Mouse (Mus musculus) left cerebral cortex, postnatal 36 days (tissue): ENCODE data around the gene St3gal6. TPM values are rescaled to one million over a fixed set of nuclear protein-coding genes. Genes with fewer than 3 reads are reported as not detected.
"Not testable (repeated sequence)": the region's sequence is repeated elsewhere in the genome, so short reads cannot be mapped to it uniquely, and the experiment has no call there.

Experiments
- DNase-seq, 2 experiments: peaks; one replicate each; pipeline ENCODE4 v3.0.0; 2021 to 2022; ENCODE audit warnings: low spot score in 2 of 2, mixed read lengths in 1 of 2
- intact Hi-C: fragments of 180-260 bp; cut with DNase I; formaldehyde crosslinking; loops from one replicate; pipeline ENCODE4 v1.15.1; 2025
- total RNA-seq, 2 experiments: library from RNA; stranded (reverse); gene quantifications; 2 replicates each; pipeline ENCODE4 v1.2.3; 2021

St3gal6 gene
- total RNA-seq, 2 experiments from 2014 or later = 20.2 to 22.9 TPM

GRCm38 (mm10) chr16:58481906-58482270 lies 42.2 kb downstream of the St3gal6 start:
- intact Hi-C loops = no loop called here
- no peak for DNase-seq

DNA sequence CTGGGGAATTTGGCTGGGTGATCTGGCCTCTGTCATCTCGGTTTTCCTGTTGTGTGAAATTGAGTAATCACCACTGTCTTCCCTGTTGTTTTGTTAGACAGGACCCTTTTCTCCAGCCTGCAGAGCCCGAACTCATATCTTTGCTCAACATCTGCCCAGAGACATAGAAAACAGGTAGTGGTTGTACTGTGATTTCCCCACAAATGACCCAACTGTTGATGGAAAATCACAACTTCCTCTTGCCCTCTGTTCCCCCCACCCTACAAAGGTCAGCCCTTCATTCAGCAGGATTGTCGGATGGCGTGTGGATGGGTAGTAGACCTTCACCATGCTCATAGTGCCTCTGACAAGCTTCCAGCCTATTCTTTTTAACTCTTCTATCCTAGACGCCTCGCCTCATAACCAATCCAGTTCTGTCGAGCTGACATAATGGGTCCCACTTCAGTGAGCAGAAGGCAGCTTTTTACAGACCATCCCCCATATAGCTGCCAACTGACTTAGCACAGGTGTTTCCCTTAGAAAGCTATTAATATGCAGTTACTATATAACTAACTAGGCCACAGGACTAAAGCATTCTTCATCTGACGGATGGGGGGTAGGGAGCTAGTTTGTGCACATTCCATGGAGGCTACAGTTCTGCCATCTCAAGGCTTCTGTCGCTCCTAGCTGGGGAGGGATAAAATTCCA lies 42.7 kb downstream of the St3gal6 start:
- DNase-seq = no peak
- intact Hi-C loops = no loop called here

- intact Hi-C loops = no loop called here
Observed at GRCm38 (mm10) chr16:58479898-58480448, 44.1 kb downstream of the St3gal6 start.

DNA sequence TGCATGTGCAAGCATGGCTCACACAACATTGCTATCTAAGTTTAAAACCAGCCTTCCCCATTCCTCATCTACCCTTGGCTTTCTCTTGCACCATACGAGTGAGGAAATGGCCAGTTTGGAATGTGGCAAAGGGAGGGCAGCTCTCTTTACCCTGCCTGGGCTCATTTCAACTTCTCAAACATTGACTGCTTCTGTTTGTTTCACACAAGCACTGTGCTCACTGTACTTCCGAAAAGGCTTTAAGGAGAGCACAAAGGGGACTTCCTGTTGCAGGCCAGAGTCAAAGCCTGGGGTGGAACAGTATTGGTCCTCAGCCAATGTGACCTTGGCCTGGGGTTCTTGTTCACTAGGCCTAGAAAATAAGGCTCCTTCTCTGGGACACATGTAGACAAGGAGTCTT lies 47.7 kb downstream of the St3gal6 start:
- intact Hi-C loops = no loop called here
- no peak for DNase-seq

More at GRCm38 (mm10) chr16:58479898-58480448, 44.1 kb downstream of the St3gal6 start:
- DNase-seq = no peak

- DNase-seq = no peak
- intact Hi-C loops = no loop called here
Observed at GRCm38 (mm10) chr16:58475544-58476154, 48.4 kb downstream of the St3gal6 start.

- DNase-seq = no peak
- intact Hi-C loops = no loop called here
Observed at GRCm38 (mm10) chr16:58474875-58475274, 49.2 kb downstream of the St3gal6 start.

GRCm38 (mm10) chr16:58470841-58471240 lies 53.2 kb downstream of the St3gal6 start:
- no peak for DNase-seq
- intact Hi-C loops = no loop called here

DNA sequence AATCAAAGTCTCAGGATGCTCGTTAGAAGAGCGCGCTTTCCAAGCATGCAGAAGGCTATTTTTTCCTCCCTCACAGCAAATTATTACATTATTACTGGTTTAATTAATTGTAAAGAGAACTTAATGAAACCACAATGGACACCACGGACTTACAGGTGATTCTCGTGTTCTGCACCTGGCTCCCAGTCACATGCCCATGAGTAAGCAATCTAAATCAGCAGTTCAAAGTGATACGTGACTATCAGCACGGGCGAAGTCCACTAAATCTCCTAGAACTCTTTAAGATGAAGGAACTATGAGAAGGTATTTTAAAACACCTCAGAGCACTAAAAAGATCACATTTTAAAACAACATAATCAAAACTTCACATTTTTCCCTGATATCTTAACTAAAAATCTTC lies 54.0 kb downstream of the St3gal6 start:
- intact Hi-C loops = no loop called here
- DNase-seq = no peak

DNA sequence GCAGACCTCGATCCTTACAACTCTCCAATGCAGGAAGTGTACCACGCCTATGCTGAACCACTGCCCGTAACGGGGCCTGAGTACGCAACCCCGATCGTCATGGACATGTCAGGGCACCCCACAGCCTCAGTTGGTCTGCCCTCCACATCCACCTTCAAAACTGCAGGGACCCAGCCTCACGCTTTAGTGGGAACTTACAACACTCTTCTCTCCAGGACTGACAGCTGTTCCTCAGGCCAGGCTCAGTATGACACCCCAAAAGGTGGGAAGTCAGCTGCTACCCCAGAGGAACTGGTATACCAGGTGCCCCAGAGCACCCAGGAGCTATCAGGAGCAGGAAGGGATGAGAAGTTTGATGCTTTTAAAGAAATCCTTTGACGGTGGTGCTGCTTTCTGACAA lies 58.6 kb downstream of the St3gal6 start:
- no peak for DNase-seq
- intact Hi-C loops = no loop called here

DNA sequence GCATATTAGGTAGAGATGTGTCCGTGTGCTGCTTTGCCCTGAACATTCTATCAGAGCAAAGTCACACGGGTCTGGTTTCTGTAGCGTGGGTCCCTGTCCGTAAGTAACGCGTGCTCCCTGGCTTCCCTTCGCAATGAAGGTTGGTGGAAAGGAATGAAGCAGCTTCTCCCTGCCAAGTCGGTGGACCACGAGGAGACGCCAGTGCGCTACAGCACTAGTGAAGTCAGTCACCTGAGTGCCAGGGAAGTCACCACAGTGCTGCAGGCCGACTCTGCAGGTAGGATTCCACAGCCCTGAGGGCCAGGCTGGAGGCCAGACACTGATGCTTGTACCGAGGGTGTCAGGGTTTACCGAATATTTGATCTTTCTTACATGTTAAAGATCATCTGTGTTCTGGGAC lies 60.0 kb downstream of the St3gal6 start:
- DNase-seq = no peak
- intact Hi-C loops = no loop called here

DNA sequence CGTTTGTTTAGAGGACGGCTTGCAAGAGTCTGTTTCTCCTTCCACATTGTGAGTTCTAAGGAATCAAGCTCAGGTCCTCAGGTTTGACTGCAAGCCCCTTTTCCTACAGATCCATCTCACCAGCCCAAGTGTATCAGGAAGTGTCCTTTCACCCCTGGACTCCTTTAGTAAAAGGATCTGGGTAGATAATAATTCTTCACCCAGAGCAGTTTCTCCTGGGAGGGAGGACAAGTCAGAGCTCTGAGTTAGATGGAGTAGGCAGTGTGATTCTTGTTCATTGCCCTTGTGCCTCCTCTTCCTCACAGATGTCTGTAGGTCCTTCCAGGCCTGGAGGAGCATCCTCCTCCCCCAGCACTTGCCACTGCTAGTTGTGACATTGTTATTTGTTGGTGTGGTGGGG lies 61.5 kb downstream of the St3gal6 start:
- DNase-seq = no peak
- intact Hi-C loops = no loop called here

- intact Hi-C loops = no loop called here
- DNase-seq = no peak
Observed at GRCm38 (mm10) chr16:58461856-58462518, 62.1 kb downstream of the St3gal6 start.

- intact Hi-C loops = no loop called here
- no peak for DNase-seq
Observed at GRCm38 (mm10) chr16:58460386-58460785, 63.7 kb downstream of the St3gal6 start.

- DNase-seq, intact Hi-C loops: not testable (repeated sequence)
Observed at GRCm38 (mm10) chr16:58459966-58460365, 64.1 kb downstream of the St3gal6 start.

DNA sequence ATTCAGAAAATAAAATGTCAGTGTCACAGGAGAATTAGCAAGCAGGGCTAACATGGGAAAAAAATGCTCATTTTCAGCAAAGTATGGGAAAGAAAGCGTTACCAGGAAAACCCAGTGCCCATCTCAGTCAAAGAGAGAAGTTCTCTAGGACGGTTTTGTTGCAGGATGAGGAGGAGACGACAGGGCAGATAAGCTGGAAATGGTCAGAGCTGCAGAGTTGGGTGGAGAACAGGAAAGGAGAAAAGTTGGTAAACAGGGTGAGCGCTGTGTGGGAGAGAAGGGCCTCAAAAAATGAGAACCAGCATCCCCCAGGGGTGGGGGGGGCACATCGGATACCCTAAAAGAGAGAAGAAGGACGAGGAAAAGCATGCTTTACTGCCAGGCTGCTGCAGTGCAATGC lies 67.1 kb downstream of the St3gal6 start:
- intact Hi-C loops = no loop called here
- DNase-seq = no peak

DNA sequence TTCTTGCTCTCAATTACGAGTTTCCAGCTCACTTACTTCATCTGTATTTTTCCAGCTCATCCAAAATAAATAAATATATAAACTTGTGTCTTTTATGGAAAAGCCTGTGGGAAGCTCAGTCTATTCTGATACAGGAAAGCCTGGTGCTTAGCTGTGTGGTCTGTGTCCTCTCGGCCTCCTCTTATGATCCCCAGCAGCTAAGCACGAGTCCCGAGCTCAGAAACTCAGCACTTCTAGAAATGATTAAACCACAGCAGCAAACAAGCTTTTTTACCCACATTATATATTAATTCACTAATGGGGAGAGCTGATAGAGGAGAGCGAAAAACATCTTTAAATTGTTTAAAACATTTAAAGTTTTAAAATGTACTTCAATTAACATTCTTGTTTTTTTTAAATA lies 67.6 kb downstream of the St3gal6 start:
- DNase-seq = no peak
- intact Hi-C loops = no loop called here

- intact Hi-C loops = no loop called here
Observed at GRCm38 (mm10) chr16:58455118-58455517, 68.9 kb downstream of the St3gal6 start.

DNA sequence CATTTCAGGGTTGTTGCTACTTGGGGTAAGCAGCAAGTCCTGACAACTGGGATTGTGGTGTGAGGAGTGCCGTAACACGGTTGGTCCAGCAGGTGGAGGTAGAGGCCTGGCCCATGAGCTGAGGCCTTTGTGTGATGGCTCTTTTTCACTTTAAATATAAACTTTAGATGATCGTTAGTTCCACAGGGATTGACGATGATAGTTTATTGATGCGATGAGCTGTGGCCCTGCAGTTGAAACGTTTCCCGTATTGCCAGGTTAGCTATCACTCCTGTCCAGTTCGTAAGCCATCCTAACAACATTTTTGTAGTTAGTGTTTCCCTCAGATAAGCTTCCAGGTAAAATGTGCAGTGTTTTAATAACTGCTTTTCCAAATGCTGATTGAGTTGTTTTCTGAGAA lies 69.4 kb downstream of the St3gal6 start:
- intact Hi-C loops = loop anchor here (5.0 kb wide), 4 partner anchors 47 to 842 kb away; partner anchors contain the start of genes Cpox and Dcbld2
- DNase-seq = peak in 1 of 2 experiments; percentile 41

More at GRCm38 (mm10) chr16:58455118-58455517, 68.9 kb downstream of the St3gal6 start:
- DNase-seq = no peak

DNA sequence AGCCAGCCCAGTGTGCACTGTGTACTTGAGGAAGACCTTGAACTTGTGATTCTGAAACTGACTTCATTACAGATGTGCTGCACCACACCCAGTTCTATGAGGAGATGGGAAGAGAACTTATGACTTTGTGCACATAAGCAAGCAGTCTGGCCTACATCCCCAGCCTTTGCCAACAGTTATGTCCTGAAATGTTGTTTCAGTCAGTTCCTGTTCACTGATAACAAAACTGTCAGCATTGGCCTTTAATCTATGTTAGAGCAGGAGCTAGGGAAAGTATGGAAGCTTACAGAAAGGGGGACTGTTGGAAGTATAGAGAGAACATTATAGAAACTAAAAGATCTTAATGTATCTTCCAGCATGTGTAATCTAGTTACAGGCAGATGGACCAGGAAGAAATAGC lies 70.2 kb downstream of the St3gal6 start:
- intact Hi-C loops = loop anchor here (5.0 kb wide), 4 partner anchors 47 to 842 kb away; partner anchors contain the start of genes Cpox and Dcbld2
- DNase-seq = no peak

- intact Hi-C loops = loop anchor here (5.0 kb wide), 4 partner anchors 46 to 841 kb away; partner anchors contain the start of genes Cpox and Dcbld2
- DNase-seq = no peak
Observed at GRCm38 (mm10) chr16:58453138-58453537, 70.9 kb downstream of the St3gal6 start.
